Mouse (Mus musculus) liver, postnatal 0 days (tissue): Measurements from ENCODE around the gene Plxna2. TPM values are rescaled to one million over a fixed set of nuclear protein-coding genes. Genes with fewer than 3 reads are reported as not detected.

Source experiments
- ATAC-seq: fragments of 200-750 bp; cut with Nextera tagmentation; 2 replicates; pipeline ENCODE4 v1.8.0; 2017; ENCODE audit warnings: mild to moderate bottlenecking, moderate library complexity
- DNase-seq: peaks from one replicate; pipeline ENCODE4 v3.0.0-alpha.2; 2016
- H3K27ac ChIP-seq: fragments of 300-500 bp; sonication (generic); 2 replicates; pipeline ENCODE4 v1.5.1; 2014; ENCODE audit warnings: antibody characterized with exemption, moderate library complexity, mild to moderate bottlenecking, low read depth
- H3K27me3 ChIP-seq: fragments of 300-500 bp; sonication (generic); 2 replicates; pipeline ENCODE4 v1.6.1; 2014; ENCODE audit warnings: low read length, control low read depth, mixed read lengths; ENCODE audit not compliant: insufficient read depth
- H3K36me3 ChIP-seq: fragments of 300-500 bp; sonication (generic); replicated peaks from 2 replicates; pipeline ENCODE4 v1.6.1; 2014; ENCODE audit warnings: mild to moderate bottlenecking, control low read depth, low read length, moderate library complexity, mixed read lengths; ENCODE audit not compliant: insufficient read depth
- H3K4me1 ChIP-seq: fragments of 300-500 bp; sonication (generic); 2 replicates; pipeline ENCODE4 v1.6.1; 2014; ENCODE audit warnings: antibody characterized with exemption, mild to moderate bottlenecking, control low read depth; ENCODE audit not compliant: insufficient read depth
- H3K4me2 ChIP-seq: fragments of 300-500 bp; sonication (generic); 2 replicates; pipeline ENCODE4 v1.6.1; 2014; ENCODE audit warnings: low read depth, mild to moderate bottlenecking, low read length, moderate library complexity, mixed read lengths
- H3K4me3 ChIP-seq: fragments of 300-500 bp; sonication (generic); 2 replicates; pipeline ENCODE4 v1.5.1; 2014; ENCODE audit warnings: low read depth, low read length
- H3K9ac ChIP-seq: fragments of 300-500 bp; sonication (generic); replicated peaks from 2 replicates; pipeline ENCODE4 v1.6.1; 2014; ENCODE audit warnings: mild to moderate bottlenecking, moderate library complexity
- H3K9me3 ChIP-seq: fragments of 300-500 bp; sonication (generic); 2 replicates; pipeline ENCODE4 v1.6.1; 2016; ENCODE audit warnings: mild to moderate bottlenecking, control low read depth, low read length, mixed read lengths
- CTCF ChIP-seq: sonication (generic); IDR thresholded peaks from 2 replicates; pipeline ENCODE4 v1.5.1; 2016; ENCODE audit warnings: antibody characterized with exemption, low read depth
- EP300 ChIP-seq: IDR thresholded peaks from 2 replicates; pipeline ENCODE4 v1.6.1; 2016; ENCODE audit warnings: antibody characterized with exemption, low read depth, mild to moderate bottlenecking
- WGBS: fragments of 180-500 bp; shearing (Covaris S2); extraction: QIAGEN DNeasy Blood & Tissue Kit; methylation state at CpG from one replicate; pipeline ENCODE4 v1.1.7; 2014; ENCODE audit not compliant: insufficient replicate concordance; 5-methylcytosine and 5-hydroxymethylcytosine counted together
- polyA plus RNA-seq: library from polyadenylated mRNA; unstranded; fragments of >200 nt; fragmentation: Nextera tagmentation; extraction: Ambion mirVana; gene quantifications from 2 replicates; pipeline ENCODE4 v1.2.1, GENCODE M21; 2015

The Plxna2 gene
- polyA plus RNA-seq, 1 experiment from 2014 or later, result 2.3 TPM

GRCm38 (mm10) chr1:194629135-194629689 is 11.2 kb downstream of the Plxna2 start:
- peaks cover 21% of the 10 kb centered on the region for H3K4me1 ChIP-seq
- no peak for TF ChIP-seq EP300
- no peak for TF ChIP-seq CTCF
- ATAC-seq (no peak), DNase-seq (no peak)
- no peaks in the 10 kb centered on the region for H3K27me3 ChIP-seq
- no peak overlapping the region; the same call in 1 of the 2 replicates for H3K9ac ChIP-seq
- 48% methylated on average over 2 of the region's 2 CpGs for WGBS
- no peak overlapping the region for H3K27ac ChIP-seq
- no peak overlapping the region for H3K4me3 ChIP-seq
- no peaks in the 10 kb centered on the region for H3K9me3 ChIP-seq
- H3K36me3 ChIP-seq, result no peaks in the 10 kb centered on the region
- H3K4me2 ChIP-seq, result no peak overlapping the region

DNA sequence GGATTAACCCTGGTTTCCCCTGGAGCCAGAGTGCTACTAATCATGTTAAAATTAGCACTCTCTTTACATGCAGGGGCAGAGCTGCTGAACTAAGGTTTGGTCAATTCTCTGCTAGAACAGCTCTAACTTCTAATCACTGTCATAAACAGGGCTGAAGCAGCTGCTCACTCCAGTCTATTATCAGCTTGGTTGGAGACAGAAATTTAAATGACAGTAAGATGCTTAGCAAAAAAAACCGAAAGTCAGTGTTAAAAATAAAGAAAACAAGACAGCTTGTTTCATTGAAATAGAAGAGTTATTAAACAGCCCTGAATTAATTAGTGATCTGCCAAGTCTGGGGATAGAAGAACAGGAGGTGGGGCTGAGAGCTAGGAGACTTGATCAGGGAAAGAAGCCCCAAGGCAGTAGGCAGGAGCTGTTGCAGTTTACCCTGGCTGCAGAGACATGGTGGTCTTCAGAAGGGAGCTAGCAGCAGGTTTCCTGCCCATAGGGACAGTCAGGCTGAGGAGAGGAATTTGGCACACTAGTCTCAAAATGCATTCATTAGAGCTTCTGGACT is 12.6 kb downstream of the Plxna2 start:
- H3K4me2 ChIP-seq, result no peak overlapping the region
- no peak overlapping the region for H3K4me3 ChIP-seq
- H3K27ac ChIP-seq, result no peak overlapping the region
- H3K9ac ChIP-seq, result no peak overlapping the region
- peaks cover 19% of the 10 kb centered on the region for H3K4me1 ChIP-seq
- H3K9me3 ChIP-seq, result no peaks in the 10 kb centered on the region
- H3K36me3 ChIP-seq, result no peaks in the 10 kb centered on the region
- H3K27me3 ChIP-seq, result no peaks in the 10 kb centered on the region
- 65% methylated on average over 1 of the region's 1 CpGs for WGBS
- ATAC-seq (no peak), DNase-seq (no peak)
- TF ChIP-seq CTCF, result no peak
- TF ChIP-seq EP300, result no peak

- no peak for TF ChIP-seq EP300
- TF ChIP-seq CTCF, result no peak
- Histone ChIP-seq H3K9me3 (no peaks in the 10 kb centered on the region), H3K4me1 (peaks cover 16% of the 10 kb centered on the region), H3K9ac (no peak overlapping the region), H3K27me3 (no peaks in the 10 kb centered on the region), H3K27ac (no peak overlapping the region), H3K4me3 (no peak overlapping the region), H3K4me2 (no peak overlapping the region), H3K36me3 (no peaks in the 10 kb centered on the region)
- no peak for DNase-seq
- ATAC-seq, result no peak
- 47% methylated on average over 1 of the region's 1 CpGs for WGBS
Measured at GRCm38 (mm10) chr1:194631574-194631973, 13.6 kb downstream of the Plxna2 start.

DNA sequence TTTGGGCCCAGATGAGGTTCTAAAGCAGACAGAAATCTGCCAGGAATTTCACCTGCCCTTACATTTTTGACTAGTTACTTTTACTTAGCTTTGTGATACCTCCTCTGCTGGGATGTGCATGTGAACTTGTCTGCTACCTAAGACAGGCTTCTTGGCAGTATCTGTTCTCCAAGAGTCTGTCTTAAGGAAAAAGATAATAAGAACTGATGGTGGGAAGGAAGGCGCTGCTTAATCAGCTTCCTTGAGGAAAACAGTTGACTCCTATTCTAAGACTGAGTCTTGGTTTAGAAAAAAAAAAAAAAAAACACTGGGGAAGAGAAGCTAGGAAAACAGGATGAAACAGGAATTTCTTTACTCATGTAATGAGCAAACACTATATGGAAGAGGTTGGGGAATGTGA is 14.0 kb downstream of the Plxna2 start:
- Histone ChIP-seq H3K4me2 (no peak overlapping the region), H3K9me3 (no peaks in the 10 kb centered on the region), H3K36me3 (no peaks in the 10 kb centered on the region), H3K27me3 (no peaks in the 10 kb centered on the region), H3K9ac (no peak overlapping the region), H3K4me3 (no peak overlapping the region), H3K4me1 (peaks cover 13% of the 10 kb centered on the region), H3K27ac (no peak overlapping the region)
- ATAC-seq (no peak), DNase-seq (no peak)
- TF ChIP-seq EP300 (no peak), CTCF (no peak)
- 66% methylated on average over 1 of the region's 1 CpGs for WGBS

GRCm38 (mm10) chr1:194635411-194635810 is 17.4 kb downstream of the Plxna2 start:
- Histone ChIP-seq H3K27ac (no peak overlapping the region), H3K27me3 (no peaks in the 10 kb centered on the region), H3K4me1 (peaks cover 6% of the 10 kb centered on the region; the same call in 1 of the 2 replicates), H3K9ac (no peak overlapping the region), H3K9me3 (no peaks in the 10 kb centered on the region), H3K36me3 (no peaks in the 10 kb centered on the region), H3K4me3 (no peak overlapping the region), H3K4me2 (no peak overlapping the region)
- WGBS, result 19% methylated on average over 1 of the region's 1 CpGs
- DNase-seq (no peak), ATAC-seq (no peak)
- TF ChIP-seq CTCF (no peak), EP300 (no peak)

DNA sequence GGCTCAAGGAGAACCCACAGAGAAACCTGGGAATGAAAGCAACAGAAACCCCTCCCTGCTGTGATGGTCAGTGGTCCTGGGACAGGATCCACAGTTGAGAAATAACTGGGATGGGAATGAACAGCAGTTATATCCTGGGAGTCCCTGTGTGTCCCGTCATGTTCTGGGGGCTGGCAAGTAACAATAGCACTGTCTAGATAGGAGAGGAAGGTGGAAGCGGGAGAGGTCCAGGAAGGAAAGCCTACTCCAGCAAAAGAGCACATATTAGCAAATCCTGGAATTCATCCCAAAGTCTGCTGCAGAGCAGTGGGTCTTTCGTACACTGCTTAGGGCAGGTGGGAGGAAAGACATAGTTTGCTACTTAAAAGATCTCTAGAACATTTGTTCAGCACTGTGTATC is 17.9 kb downstream of the Plxna2 start:
- 66% methylated on average over 3 of the region's 3 CpGs for WGBS

More for the DNA sequence above, 17.9 kb downstream of the Plxna2 start:
- ATAC-seq (no peak), DNase-seq (no peak)
- no peak overlapping the region for H3K4me3 ChIP-seq
- H3K9me3 ChIP-seq, result no peaks in the 10 kb centered on the region
- no peak for TF ChIP-seq EP300
- no peak for TF ChIP-seq CTCF
- H3K9ac ChIP-seq, result no peak overlapping the region
- no peak overlapping the region for H3K27ac ChIP-seq
- no peaks in the 10 kb centered on the region for H3K36me3 ChIP-seq
- no peak overlapping the region for H3K4me2 ChIP-seq
- H3K27me3 ChIP-seq, result no peaks in the 10 kb centered on the region
- peaks cover 9% of the 10 kb centered on the region; the same call in 1 of the 2 replicates for H3K4me1 ChIP-seq
